Mouse (Mus musculus) limb, embryonic 12.5 days (tissue): Measurements from ENCODE around the gene Hamp2. TPM values are rescaled to one million over a fixed set of nuclear protein-coding genes. Genes with fewer than 3 reads are reported as not detected.
"Not testable (repeated sequence)": the region's sequence is repeated elsewhere in the genome, so short reads cannot be mapped to it uniquely, and the experiment has no call there.

Source experiments
- ATAC-seq: fragments of 200-750 bp; cut with Nextera tagmentation; 2 replicates; pipeline ENCODE4 v1.8.0; 2017; ENCODE audit warnings: low read depth, moderate TSS enrichment; ENCODE audit not compliant: insufficient number of reproducible peaks, insufficient read depth, low FRiP score, low TSS enrichment
- H3K27ac ChIP-seq: fragments of 300-500 bp; sonication (generic); 2 replicates; pipeline ENCODE4 v1.5.1; 2016; ENCODE audit warnings: mild to moderate bottlenecking, moderate library complexity
- H3K27me3 ChIP-seq: fragments of 300-500 bp; sonication (generic); 2 replicates; pipeline ENCODE4 v1.6.1; 2016; ENCODE audit warnings: mild to moderate bottlenecking, moderate library complexity
- H3K36me3 ChIP-seq: fragments of 300-500 bp; sonication (generic); 2 replicates; pipeline ENCODE4 v1.6.1; 2016; ENCODE audit warnings: mild to moderate bottlenecking, moderate library complexity
- H3K4me1 ChIP-seq: fragments of 300-500 bp; sonication (generic); replicated peaks from 2 replicates; pipeline ENCODE4 v1.6.1; 2016
- H3K4me2 ChIP-seq: fragments of 300-500 bp; sonication (generic); 2 replicates; pipeline ENCODE4 v1.6.1; 2016; ENCODE audit warnings: mild to moderate bottlenecking, moderate library complexity
- H3K4me3 ChIP-seq: fragments of 300-500 bp; sonication (generic); replicated peaks from 2 replicates; pipeline ENCODE4 v1.5.1; 2016; ENCODE audit warnings: mild to moderate bottlenecking
- H3K9ac ChIP-seq: fragments of 300-500 bp; sonication (generic); replicated peaks from 2 replicates; pipeline ENCODE4 v1.6.1; 2016; ENCODE audit warnings: mild to moderate bottlenecking, moderate library complexity
- H3K9me3 ChIP-seq: fragments of 300-500 bp; sonication (generic); 2 replicates; pipeline ENCODE4 v1.6.1; 2016; ENCODE audit warnings: mild to moderate bottlenecking, moderate library complexity
- WGBS: fragments of 180-500 bp; shearing (Covaris S2); methylation state at CpG from one replicate; pipeline ENCODE4 v1.1.7; 2016; 5-methylcytosine and 5-hydroxymethylcytosine counted together
- polyA plus RNA-seq: library from polyadenylated mRNA; unstranded; fragments of >200 nt; fragmentation: Nextera tagmentation; extraction: Ambion mirVana; gene quantifications from 2 replicates; pipeline ENCODE4 v1.2.1, GENCODE M21; 2016

Gene Hamp2
- polyA plus RNA-seq, result not detected in 2 replicates

- not testable (repeated sequence) for H3K4me2 ChIP-seq, H3K9ac ChIP-seq, H3K9me3 ChIP-seq, ATAC-seq, H3K27ac ChIP-seq, H3K4me3 ChIP-seq, H3K36me3 ChIP-seq, H3K27me3 ChIP-seq, H3K4me1 ChIP-seq
- WGBS, result 82% methylated on average over 2 of the region's 2 CpGs
Measured at GRCm38 (mm10) chr7:30924581-30924980, at the start of gene Hamp2. Hamp2 (minus strand) TSS chr7:30924681.

DNA sequence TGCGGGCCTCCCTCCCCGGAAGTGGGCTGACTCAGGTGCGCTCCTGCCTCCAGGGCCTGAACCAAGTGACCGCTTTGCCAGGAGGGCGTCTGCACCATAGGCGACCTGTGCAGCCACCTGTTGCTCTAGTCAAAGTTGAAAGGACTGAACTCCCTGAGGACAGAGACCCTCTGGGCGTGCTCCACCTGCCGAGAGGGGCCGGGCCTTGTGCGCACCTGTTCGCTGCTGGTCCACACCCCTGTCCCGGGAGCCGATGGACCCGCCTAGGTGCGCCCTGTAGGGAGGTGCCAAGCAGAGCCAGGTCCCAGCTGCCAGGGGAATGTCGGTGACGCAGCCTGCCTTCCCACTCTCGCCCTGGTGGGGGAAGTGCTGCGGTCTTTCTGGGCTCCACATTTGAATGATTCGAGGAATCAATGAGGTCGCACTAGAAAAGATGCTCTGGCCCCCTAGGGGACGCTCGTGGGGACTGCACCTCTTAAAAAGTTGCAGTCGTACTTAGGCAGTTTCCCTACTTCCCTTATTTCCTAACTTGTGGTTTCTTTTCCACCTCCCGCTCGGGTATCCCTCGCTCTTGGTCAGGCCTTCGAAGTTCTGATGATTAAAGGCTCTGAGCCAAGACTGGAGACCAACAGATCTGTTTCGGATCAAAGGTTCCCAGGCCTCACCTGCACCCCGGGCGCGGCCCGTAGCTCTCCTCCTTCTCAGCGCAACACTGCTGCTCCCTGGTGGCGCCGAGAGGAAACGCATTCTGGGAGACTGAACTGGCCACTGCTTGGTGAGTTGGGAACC lies 49.2 kb upstream of the Hamp2 start, which contains the start of gene Fam187b:
Gene Fam187b (plus strand): TSS at position 290 of the 789 bp plus-strand sequence.
- Histone ChIP-seq H3K27me3 (peaks cover 24% of the 10 kb centered on the region), H3K36me3 (peaks cover 4% of the 10 kb centered on the region; the same call in 1 of the 2 replicates), H3K27ac (no peak within 1 kb of the TSS), H3K4me2 (peak within 1 kb of the TSS; percentile 67), H3K4me1 (peaks cover 6% of the 10 kb centered on the region; the same call in 1 of the 2 replicates), H3K4me3 (peak within 1 kb of the TSS; percentile 51), H3K9ac (peak within 1 kb of the TSS; percentile 60), H3K9me3 (peaks cover 2% of the 10 kb centered on the region; the same call in 1 of the 2 replicates)
- under 1% methylated on average over 37 of the region's 37 CpGs for WGBS
- ATAC-seq, result peak; percentile 81

GRCm38 (mm10) chr7:30973251-30973500 lies 48.7 kb upstream of the Hamp2 start, which contains the start of gene Lsr:
Lsr (minus strand) TSS chr7:30973464.
- H3K36me3 ChIP-seq, result peaks cover 6% of the 10 kb centered on the region; the same call in 1 of the 2 replicates
- H3K9ac ChIP-seq, result peak within 1 kb of the TSS; percentile 60
- peak within 1 kb of the TSS; percentile 67 for H3K4me2 ChIP-seq
- peaks cover 6% of the 10 kb centered on the region; the same call in 1 of the 2 replicates for H3K4me1 ChIP-seq
- H3K27ac ChIP-seq, result no peak within 1 kb of the TSS
- ATAC-seq, result peak; percentile 32; the same call in 1 of the 2 replicates
- no peaks in the 10 kb centered on the region for H3K9me3 ChIP-seq
- peak within 1 kb of the TSS; percentile 51 for H3K4me3 ChIP-seq
- WGBS, result under 1% methylated on average over 19 of the region's 19 CpGs
- H3K27me3 ChIP-seq, result peaks cover 24% of the 10 kb centered on the region

DNA sequence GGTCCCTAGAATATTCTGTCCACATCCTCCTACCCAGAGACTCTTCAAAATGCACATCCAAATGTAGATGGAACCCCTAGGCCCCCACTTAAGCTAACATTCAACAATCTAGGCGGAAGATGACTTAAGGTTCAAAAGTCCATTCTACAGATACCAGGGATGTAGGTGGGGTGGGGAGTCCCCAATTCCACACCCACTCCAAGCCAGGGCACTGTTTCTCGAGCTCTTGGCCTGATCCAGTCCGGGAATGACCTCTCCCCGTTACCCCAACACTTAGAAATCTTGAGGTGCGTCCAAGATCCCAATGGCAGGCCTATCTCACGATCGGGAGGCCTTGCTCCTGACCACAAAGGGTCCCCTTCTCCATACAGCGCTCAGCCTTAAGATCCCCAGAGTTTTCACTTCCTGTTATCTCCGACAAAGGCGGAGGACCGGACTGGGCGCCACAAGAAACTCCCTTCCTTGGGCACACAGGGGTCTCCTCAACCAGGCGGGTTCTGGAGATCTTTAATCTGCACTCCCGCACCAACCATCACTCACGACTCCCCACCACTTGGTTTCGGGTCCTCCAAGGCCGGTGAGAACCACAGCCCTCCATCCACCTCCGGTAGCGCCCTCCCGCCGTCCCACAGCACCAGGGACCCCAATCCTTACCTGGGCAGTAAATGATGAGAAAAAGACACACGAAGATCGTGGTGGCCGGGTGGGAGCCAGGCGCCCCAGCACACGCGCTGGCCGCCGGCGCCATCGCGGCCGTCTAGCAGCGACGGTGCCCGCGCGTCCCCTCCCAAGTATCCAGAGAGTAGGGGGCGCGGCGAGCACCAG lies 48.2 kb upstream of the Hamp2 start:
- Histone ChIP-seq H3K4me3 (peak overlapping the region; percentile 51), H3K4me2 (peak overlapping the region; percentile 67), H3K4me1 (peaks cover 6% of the 10 kb centered on the region; the same call in 1 of the 2 replicates), H3K27ac (no peak overlapping the region), H3K27me3 (peaks cover 24% of the 10 kb centered on the region), H3K9ac (peak overlapping the region; percentile 60), H3K36me3 (peaks cover 6% of the 10 kb centered on the region; the same call in 1 of the 2 replicates), H3K9me3 (no peaks in the 10 kb centered on the region)
- no peak for ATAC-seq
- 4% methylated on average over 41 of the region's 41 CpGs for WGBS

- ATAC-seq, result no peak
- H3K36me3 ChIP-seq, result peaks cover 6% of the 10 kb centered on the region; the same call in 1 of the 2 replicates
- WGBS, result 87% methylated on average over 15 of the region's 15 CpGs
- peak overlapping the region; percentile 67 for H3K4me2 ChIP-seq
- peaks cover 6% of the 10 kb centered on the region; the same call in 1 of the 2 replicates for H3K4me1 ChIP-seq
- no peak overlapping the region; the same call in 1 of the 2 replicates for H3K9ac ChIP-seq
- no peak overlapping the region for H3K27ac ChIP-seq
- no peaks in the 10 kb centered on the region for H3K9me3 ChIP-seq
- peaks cover 24% of the 10 kb centered on the region for H3K27me3 ChIP-seq
- peak overlapping the region; percentile 51 for H3K4me3 ChIP-seq
Measured at GRCm38 (mm10) chr7:30971901-30972300, 47.4 kb upstream of the Hamp2 start.

GRCm38 (mm10) chr7:30969174-30969573 lies 44.7 kb upstream of the Hamp2 start:
- Histone ChIP-seq H3K27ac (no peak overlapping the region), H3K27me3 (peaks cover 24% of the 10 kb centered on the region), H3K4me3 (no peak overlapping the region), H3K36me3 (peaks cover 6% of the 10 kb centered on the region; the same call in 1 of the 2 replicates), H3K9me3 (no peaks in the 10 kb centered on the region), H3K4me2 (no peak overlapping the region), H3K9ac (no peak overlapping the region), H3K4me1 (peaks cover 6% of the 10 kb centered on the region; the same call in 1 of the 2 replicates)
- WGBS, result 70% methylated on average over 4 of the region's 4 CpGs
- ATAC-seq, result no peak

- Histone ChIP-seq H3K27me3 (peaks cover 22% of the 10 kb centered on the region), H3K9ac (no peak overlapping the region), H3K4me1 (peaks cover 4% of the 10 kb centered on the region; the same call in 1 of the 2 replicates), H3K4me3 (no peak overlapping the region), H3K36me3 (peaks cover 6% of the 10 kb centered on the region; the same call in 1 of the 2 replicates), H3K9me3 (no peaks in the 10 kb centered on the region), H3K4me2 (no peak overlapping the region), H3K27ac (no peak overlapping the region)
- WGBS, result 93% methylated on average over 8 of the region's 8 CpGs
- ATAC-seq, result no peak
Measured at GRCm38 (mm10) chr7:30968611-30969010, 44.1 kb upstream of the Hamp2 start.

- no peaks in the 10 kb centered on the region for H3K4me1 ChIP-seq
- ATAC-seq, result no peak
- H3K27ac ChIP-seq, result no peak overlapping the region
- H3K9ac ChIP-seq, result no peak overlapping the region
- 63% methylated on average over 3 of the region's 3 CpGs for WGBS
- no peak overlapping the region for H3K4me3 ChIP-seq
- no peak overlapping the region for H3K4me2 ChIP-seq
- peaks cover 3% of the 10 kb centered on the region; the same call in 1 of the 2 replicates for H3K27me3 ChIP-seq
- H3K36me3 ChIP-seq, result peaks cover 6% of the 10 kb centered on the region; the same call in 1 of the 2 replicates
- H3K9me3 ChIP-seq, result no peaks in the 10 kb centered on the region
Measured at GRCm38 (mm10) chr7:30966657-30967056, 42.2 kb upstream of the Hamp2 start.

- no peaks in the 10 kb centered on the region for H3K27me3 ChIP-seq
- 88% methylated on average over 14 of the region's 14 CpGs for WGBS
- no peak for ATAC-seq
- H3K36me3 ChIP-seq, result peaks cover 9% of the 10 kb centered on the region; the same call in 1 of the 2 replicates
- no peak overlapping the region for H3K4me2 ChIP-seq
- no peaks in the 10 kb centered on the region for H3K9me3 ChIP-seq
- H3K4me3 ChIP-seq, result no peak overlapping the region
- no peak overlapping the region for H3K27ac ChIP-seq
- no peaks in the 10 kb centered on the region for H3K4me1 ChIP-seq
- H3K9ac ChIP-seq, result no peak overlapping the region
Measured at GRCm38 (mm10) chr7:30965677-30966076, 41.2 kb upstream of the Hamp2 start.

DNA sequence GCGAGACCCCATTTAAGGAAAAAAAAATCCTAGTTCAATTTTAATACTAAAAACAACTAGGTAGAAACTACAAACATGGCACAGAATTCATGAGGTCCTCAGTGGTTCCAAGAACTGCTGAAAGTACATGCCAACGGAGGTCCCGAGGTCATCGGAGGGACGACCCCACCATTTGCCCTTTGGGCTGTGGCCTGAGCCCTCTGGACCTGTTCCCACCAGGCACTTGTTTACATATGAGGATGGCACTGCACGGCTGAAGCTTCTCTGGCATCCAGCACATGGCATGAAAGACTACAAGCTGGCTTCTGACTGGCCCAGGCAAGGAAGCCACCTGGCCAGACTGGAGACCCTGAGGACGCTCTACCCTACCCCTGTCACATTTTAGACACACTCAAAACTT lies 39.9 kb upstream of the Hamp2 start:
- Histone ChIP-seq H3K36me3 (peaks cover 12% of the 10 kb centered on the region; the same call in 1 of the 2 replicates), H3K4me3 (no peak overlapping the region), H3K27me3 (no peaks in the 10 kb centered on the region), H3K9ac (no peak overlapping the region), H3K4me2 (no peak overlapping the region), H3K9me3 (no peaks in the 10 kb centered on the region), H3K27ac (no peak overlapping the region), H3K4me1 (no peaks in the 10 kb centered on the region)
- ATAC-seq, result no peak
- 88% methylated on average over 7 of the region's 7 CpGs for WGBS

DNA sequence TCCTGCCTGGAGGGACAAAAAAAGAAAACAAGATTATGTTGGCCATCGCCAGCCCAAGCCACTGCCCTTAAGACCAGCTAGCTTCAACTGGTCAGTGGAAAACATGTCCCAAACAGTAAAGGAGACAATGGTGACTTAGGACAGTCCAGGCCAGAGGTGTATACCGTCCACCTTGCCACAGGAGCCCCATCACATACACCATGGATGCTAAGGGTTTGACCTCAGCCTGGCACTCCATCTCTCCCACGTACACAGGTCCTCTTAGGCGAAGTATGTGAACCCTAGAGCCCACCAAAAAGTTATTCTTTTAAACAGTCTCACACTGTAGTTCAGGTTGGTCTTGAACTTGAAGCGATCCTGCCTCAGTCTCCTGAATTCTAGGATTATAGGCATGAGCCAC lies 38.4 kb upstream of the Hamp2 start:
- Histone ChIP-seq H3K4me2 (no peak overlapping the region), H3K4me1 (peaks cover 6% of the 10 kb centered on the region), H3K36me3 (peaks cover 20% of the 10 kb centered on the region), H3K27ac (no peak overlapping the region), H3K27me3 (no peaks in the 10 kb centered on the region), H3K4me3 (no peak overlapping the region), H3K9ac (no peak overlapping the region), H3K9me3 (no peaks in the 10 kb centered on the region)
- 91% methylated on average over 5 of the region's 5 CpGs for WGBS
- ATAC-seq, result no peak
